Mouse (Mus musculus): ENCODE measurements around the gene S100a4. TPM values are rescaled to one million over a fixed set of nuclear protein-coding genes. Genes with fewer than 3 reads are reported as not detected.

S100a4 gene
- polyA plus RNA-seq (2015; fragmentation: Nextera tagmentation; extraction: Ambion mirVana), result 4.0 and 4.6 TPM in 2 replicates

DNA sequence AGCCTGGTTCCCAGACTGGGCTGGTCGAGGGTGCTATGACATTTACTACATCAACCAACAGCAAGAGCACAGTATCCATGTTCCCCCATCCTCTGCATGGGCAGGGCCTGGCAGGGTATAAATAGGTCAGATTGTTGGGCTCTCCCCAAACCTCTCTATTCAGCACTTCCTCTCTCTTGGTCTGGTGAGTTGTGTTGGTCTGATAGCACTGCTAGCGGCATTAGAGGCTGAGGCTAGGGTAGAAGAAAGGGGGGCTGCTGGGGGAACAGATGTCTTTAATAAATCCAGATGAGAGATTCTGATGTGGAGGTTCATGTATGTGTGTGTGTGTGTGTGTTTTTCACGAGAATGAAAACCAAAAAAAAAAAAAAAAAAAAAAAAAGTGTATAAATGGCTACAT lies at the start of gene S100a4:
TSS of gene S100a4 (plus strand) at position 149 of the 400 bp plus-strand sequence.
- Histone ChIP-seq H3K4me3 (ENCODE audit: low read depth, low read length) (no peak within 1 kb of the TSS), H3K9ac (replicated peaks) (no peak within 1 kb of the TSS), H3K27ac (ENCODE audit: low read depth) (no peak within 1 kb of the TSS), H3K27me3 (ENCODE audit: insufficient read depth, low read length) (no peaks in the 10 kb centered on the region), H3K36me3 (replicated peaks; ENCODE audit: insufficient read depth, low read length) (no peaks in the 10 kb centered on the region), H3K4me2 (ENCODE audit: low read depth, low read length) (no peak within 1 kb of the TSS), H3K4me1 (ENCODE audit: insufficient read depth) (no peaks in the 10 kb centered on the region), H3K9me3 (ENCODE audit: low read length) (no peaks in the 10 kb centered on the region)
- DNase-seq, result no peak
- ATAC-seq, result no peak
- WGBS (ENCODE audit: insufficient replicate concordance), result 24% methylated on average over 3 of the region's 3 CpGs
- TF ChIP-seq CTCF (IDR thresholded peaks at IDR 0.05; ENCODE audit: low read depth) (no peak), EP300 (IDR thresholded peaks at IDR 0.05; ENCODE audit: low read depth) (no peak)

- DNase-seq (no peak), ATAC-seq (no peak)
- 68% methylated on average over 5 of the region's 5 CpGs for WGBS (ENCODE audit: insufficient replicate concordance)
- TF ChIP-seq EP300 (IDR thresholded peaks at IDR 0.05; ENCODE audit: low read depth), result no peak
- no peak for TF ChIP-seq CTCF (IDR thresholded peaks at IDR 0.05; ENCODE audit: low read depth)
- Histone ChIP-seq H3K27ac (ENCODE audit: low read depth) (no peak overlapping the region), H3K9me3 (ENCODE audit: low read length) (no peaks in the 10 kb centered on the region), H3K27me3 (ENCODE audit: insufficient read depth, low read length) (no peaks in the 10 kb centered on the region), H3K4me2 (ENCODE audit: low read depth, low read length) (no peak overlapping the region), H3K4me3 (ENCODE audit: low read depth, low read length) (no peak overlapping the region), H3K9ac (replicated peaks) (no peak overlapping the region), H3K4me1 (ENCODE audit: insufficient read depth) (no peaks in the 10 kb centered on the region), H3K36me3 (replicated peaks; ENCODE audit: insufficient read depth, low read length) (no peaks in the 10 kb centered on the region)
Observed at GRCm38 (mm10) chr3:90555954-90556353, 47.6 kb upstream of the S100a4 start.

GRCm38 (mm10) chr3:90560008-90560628 lies 43.5 kb upstream of the S100a4 start, which contains the start of gene S100a3:
S100a3 (plus strand) TSS chr3:90560578.
- Histone ChIP-seq H3K4me3 (ENCODE audit: low read depth, low read length) (no peak within 1 kb of the TSS), H3K36me3 (replicated peaks; ENCODE audit: insufficient read depth, low read length) (no peaks in the 10 kb centered on the region), H3K9ac (replicated peaks) (no peak within 1 kb of the TSS), H3K27me3 (ENCODE audit: insufficient read depth, low read length) (no peaks in the 10 kb centered on the region), H3K4me2 (ENCODE audit: low read depth, low read length) (no peak within 1 kb of the TSS), H3K27ac (ENCODE audit: low read depth) (no peak within 1 kb of the TSS), H3K4me1 (ENCODE audit: insufficient read depth) (no peaks in the 10 kb centered on the region), H3K9me3 (ENCODE audit: low read length) (no peaks in the 10 kb centered on the region)
- ATAC-seq, result no peak
- TF ChIP-seq CTCF (IDR thresholded peaks at IDR 0.05; ENCODE audit: low read depth) (no peak), EP300 (IDR thresholded peaks at IDR 0.05; ENCODE audit: low read depth) (no peak)
- DNase-seq, result no peak
- WGBS (ENCODE audit: insufficient replicate concordance), result 71% methylated on average over 6 of the region's 6 CpGs

DNA sequence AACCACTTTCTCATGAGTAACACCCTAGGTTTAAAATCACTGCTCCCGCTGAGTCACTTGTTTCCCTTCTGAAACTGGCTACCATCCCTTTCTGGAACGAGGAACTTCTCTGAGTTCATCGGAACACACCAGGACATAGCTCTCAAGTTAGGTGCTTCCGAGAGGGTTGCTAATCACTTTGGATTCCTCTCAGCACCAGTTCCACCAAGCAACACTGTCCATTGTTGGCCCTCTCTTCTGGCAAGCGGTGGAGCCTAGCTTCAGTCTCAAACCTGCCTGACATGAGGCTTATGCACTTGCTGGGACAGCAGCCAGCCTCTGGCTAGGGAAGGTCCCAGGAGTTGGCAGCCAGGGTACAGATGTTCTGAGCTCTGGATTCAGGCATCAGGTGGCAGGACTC lies 28.9 kb upstream of the S100a4 start:
- Histone ChIP-seq H3K9me3 (ENCODE audit: low read length) (no peaks in the 10 kb centered on the region), H3K36me3 (replicated peaks; ENCODE audit: insufficient read depth, low read length) (no peaks in the 10 kb centered on the region), H3K4me2 (ENCODE audit: low read depth, low read length) (no peak overlapping the region), H3K4me1 (ENCODE audit: insufficient read depth) (no peaks in the 10 kb centered on the region), H3K27ac (ENCODE audit: low read depth) (no peak overlapping the region), H3K9ac (replicated peaks) (no peak overlapping the region), H3K27me3 (ENCODE audit: insufficient read depth, low read length) (no peaks in the 10 kb centered on the region), H3K4me3 (ENCODE audit: low read depth, low read length) (no peak overlapping the region)
- no peak for TF ChIP-seq CTCF (IDR thresholded peaks at IDR 0.05; ENCODE audit: low read depth)
- no peak for TF ChIP-seq EP300 (IDR thresholded peaks at IDR 0.05; ENCODE audit: low read depth)
- WGBS (ENCODE audit: insufficient replicate concordance), result 67% methylated on average over 5 of the region's 5 CpGs
- no peak for ATAC-seq
- DNase-seq, result no peak

DNA sequence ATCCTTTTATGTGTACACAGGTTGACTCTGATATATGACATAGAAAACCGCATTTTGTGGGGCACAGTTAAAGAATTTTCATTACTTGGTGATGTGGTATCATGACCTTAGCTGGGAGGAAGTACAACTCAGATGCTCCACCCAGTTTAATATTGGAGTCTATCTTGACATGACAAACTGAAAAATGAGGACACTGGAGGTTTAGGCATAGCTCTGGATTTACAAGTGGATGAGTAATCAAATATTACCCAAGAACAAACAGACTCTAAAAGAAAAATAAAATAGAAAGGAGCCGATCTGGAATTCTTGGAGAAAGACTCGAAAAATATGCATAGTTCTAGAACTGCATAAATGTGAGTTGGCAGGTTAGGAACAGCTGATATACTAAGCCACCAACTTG lies 28.3 kb upstream of the S100a4 start:
- no peak overlapping the region for H3K27ac ChIP-seq (ENCODE audit: low read depth)
- no peaks in the 10 kb centered on the region for H3K9me3 ChIP-seq (ENCODE audit: low read length)
- 69% methylated on average over 3 of the region's 3 CpGs for WGBS (ENCODE audit: insufficient replicate concordance)
- no peak for ATAC-seq
- H3K27me3 ChIP-seq (ENCODE audit: insufficient read depth, low read length), result no peaks in the 10 kb centered on the region
- no peak overlapping the region for H3K4me3 ChIP-seq (ENCODE audit: low read depth, low read length)
- no peak overlapping the region for H3K4me2 ChIP-seq (ENCODE audit: low read depth, low read length)
- no peaks in the 10 kb centered on the region for H3K36me3 ChIP-seq (replicated peaks; ENCODE audit: insufficient read depth, low read length)
- TF ChIP-seq EP300 (IDR thresholded peaks at IDR 0.05; ENCODE audit: low read depth) (no peak), CTCF (IDR thresholded peaks at IDR 0.05; ENCODE audit: low read depth) (no peak)
- no peak overlapping the region for H3K9ac ChIP-seq (replicated peaks)
- no peaks in the 10 kb centered on the region for H3K4me1 ChIP-seq (ENCODE audit: insufficient read depth)
- no peak for DNase-seq

- ATAC-seq, result no peak
- Histone ChIP-seq H3K36me3 (replicated peaks; ENCODE audit: insufficient read depth, low read length) (no peaks in the 10 kb centered on the region), H3K27ac (ENCODE audit: low read depth) (no peak overlapping the region), H3K9ac (replicated peaks) (no peak overlapping the region), H3K4me3 (ENCODE audit: low read depth, low read length) (no peak overlapping the region), H3K27me3 (ENCODE audit: insufficient read depth, low read length) (no peaks in the 10 kb centered on the region), H3K4me2 (ENCODE audit: low read depth, low read length) (no peak overlapping the region), H3K4me1 (ENCODE audit: insufficient read depth) (no peaks in the 10 kb centered on the region), H3K9me3 (ENCODE audit: low read length) (no peaks in the 10 kb centered on the region)
- 72% methylated on average over 10 of the region's 10 CpGs for WGBS (ENCODE audit: insufficient replicate concordance)
- TF ChIP-seq EP300 (IDR thresholded peaks at IDR 0.05; ENCODE audit: low read depth), result no peak
- TF ChIP-seq CTCF (IDR thresholded peaks at IDR 0.05; ENCODE audit: low read depth), result no peak
- no peak for DNase-seq
Observed at GRCm38 (mm10) chr3:90576351-90577001, 27.1 kb upstream of the S100a4 start.

All from liver, postnatal 0 days (tissue).